Mouse (Mus musculus) embryo, embryonic 11 days (tissue): ENCODE measurements around the gene Slc27a1.

Experiments used
- DNase-seq: peaks from one replicate; pipeline ENCODE4 v3.0.0-alpha.2; 2015

The Slc27a1 gene

GRCm38 (mm10) chr8:71568387-71568937 is at the start of gene Slc27a1:
Gene Slc27a1, plus strand, starts transcription at chr8:71568882.
- no peak for DNase-seq

DNA sequence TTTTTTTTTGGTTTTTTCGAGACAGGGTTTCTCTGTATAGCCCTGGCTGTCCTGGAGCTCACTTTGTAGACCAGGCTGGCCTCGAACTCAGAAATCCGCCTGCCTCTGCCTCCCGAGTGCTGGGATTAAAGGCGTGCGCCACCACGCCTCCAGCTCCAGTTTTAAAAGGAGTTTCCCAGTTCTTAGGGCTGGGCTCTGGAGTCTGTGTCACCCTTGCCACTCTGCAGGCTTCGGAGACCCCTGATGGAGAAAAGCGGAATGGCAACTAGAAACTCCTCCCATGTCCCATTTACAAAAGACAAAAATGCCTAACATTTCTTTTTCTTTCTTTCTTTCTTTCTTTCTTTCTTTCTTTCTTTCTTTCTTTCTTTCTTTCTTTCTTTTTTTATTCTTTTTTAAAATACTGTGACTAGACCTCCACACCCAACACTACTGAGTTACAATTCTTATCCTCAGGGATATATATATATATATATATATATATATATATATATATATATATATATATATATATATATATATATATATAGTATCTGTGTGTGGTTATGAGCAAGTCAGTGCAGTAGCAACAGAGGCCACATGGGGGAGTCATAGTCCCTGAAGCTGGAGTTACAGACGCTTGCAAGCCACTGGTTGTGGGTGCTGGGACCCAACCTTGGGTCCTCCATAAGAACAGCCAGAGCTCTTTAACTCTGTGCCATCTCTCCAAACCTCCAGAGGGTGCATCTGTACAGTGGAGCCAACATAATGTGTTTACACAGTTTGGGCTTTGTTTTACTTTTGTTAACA is 49.5 kb upstream of the Slc27a1 start:
- peak; percentile 83 for DNase-seq

GRCm38 (mm10) chr8:71521634-71522033 is 47.0 kb upstream of the Slc27a1 start:
- DNase-seq: peak; percentile 95

DNA sequence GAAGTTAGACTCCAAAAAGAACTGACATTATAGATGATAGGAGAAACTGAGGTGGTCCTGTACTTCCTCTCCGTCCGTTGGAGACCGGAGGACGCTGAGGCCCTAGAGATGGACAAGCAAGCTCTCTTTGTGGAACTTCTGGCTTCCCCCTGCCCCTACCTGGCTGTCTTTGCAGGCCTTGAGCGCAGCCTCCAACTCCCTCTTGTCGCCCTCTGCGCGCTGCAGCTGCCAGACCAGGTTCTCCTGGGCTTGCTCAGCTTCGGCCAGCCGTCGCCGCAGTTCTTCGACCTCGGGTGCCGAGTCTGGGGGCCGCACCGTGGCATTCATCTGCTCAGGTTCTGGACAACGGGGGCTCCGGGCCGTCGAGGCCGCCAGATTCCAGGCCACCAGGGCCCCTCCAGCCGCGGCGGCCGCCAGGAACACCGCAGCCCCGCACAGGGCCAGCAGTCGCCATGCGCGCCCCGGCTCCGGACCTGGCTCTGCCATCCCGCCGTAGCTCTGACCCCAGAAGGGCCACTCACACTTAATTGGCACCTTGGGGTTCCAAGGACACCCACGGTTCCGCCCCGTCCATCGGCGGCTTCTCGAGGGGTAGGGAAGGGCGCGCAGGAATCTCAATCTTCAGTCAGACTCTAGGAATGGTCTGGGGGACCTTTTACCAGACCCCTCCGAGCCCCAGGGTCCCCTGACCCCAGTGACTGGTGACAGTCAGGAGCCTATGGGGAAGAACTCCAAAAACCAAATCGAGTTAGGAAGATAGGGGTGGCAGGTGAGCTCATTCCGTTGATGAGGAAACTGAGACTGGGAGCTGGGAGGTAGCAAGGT is 43.2 kb upstream of the Slc27a1 start, which contains the start of gene Ccdc194:
Ccdc194 (minus strand) TSS at position 486 of the 825 bp plus-strand sequence.
- DNase-seq: no peak

DNA sequence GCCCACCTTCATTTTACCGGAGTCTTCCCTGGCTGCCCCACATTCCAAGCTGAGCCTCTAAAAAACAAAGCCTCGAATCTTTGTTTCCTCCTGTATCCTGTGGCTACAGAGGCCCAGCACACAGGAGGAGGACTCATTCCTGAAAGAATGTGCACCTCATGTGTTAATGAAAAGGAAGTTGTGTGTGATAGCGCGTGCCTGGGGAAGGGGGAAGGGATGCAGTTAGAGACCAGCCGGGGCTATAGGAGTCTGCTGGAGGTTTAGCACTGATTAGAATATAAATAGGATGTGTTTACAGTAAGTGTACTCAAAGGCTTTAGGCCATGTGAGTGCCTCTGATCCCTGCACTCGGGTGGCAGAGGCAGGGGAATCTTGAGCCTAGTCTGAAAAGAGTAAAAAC is 42.4 kb upstream of the Slc27a1 start:
- peak; percentile 37 for DNase-seq

DNA sequence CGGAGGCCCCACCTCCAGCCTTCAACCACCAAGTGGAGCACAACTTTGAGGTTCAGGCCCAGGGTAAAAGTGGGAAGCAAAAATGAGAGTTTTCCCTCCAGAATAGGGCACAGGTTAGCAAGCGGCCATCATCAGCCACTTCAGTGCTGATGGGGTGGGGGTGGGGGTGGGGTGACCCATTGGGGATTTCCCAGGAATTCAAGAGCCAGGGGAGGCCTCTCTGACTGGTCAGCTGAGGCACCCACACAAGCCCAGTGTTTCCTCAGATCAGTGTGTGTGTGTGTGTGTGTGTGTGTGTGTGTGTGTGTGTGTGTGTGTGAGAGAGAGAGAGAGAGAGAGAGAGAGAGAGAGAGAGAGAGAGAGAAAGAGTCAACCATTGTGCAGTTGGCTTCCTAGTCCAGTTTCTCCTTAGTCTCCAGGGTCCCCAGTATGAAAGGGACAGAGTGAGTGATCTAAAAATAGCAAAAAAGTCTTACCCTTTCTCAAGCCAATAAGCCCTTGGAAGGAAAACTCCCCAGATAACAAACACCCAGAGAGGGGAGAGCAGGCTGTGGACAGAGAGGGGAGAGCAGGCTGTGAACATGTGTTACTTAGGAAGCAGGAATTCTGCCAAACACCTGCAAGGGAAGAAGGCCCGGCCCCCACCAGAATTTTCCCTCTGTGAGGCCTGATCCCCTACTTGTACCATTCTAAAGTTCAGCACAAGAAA is 41.4 kb upstream of the Slc27a1 start:
- DNase-seq: no peak

- no peak for DNase-seq
Measured at GRCm38 (mm10) chr8:71528362-71529073, 40.2 kb upstream of the Slc27a1 start.

GRCm38 (mm10) chr8:71530735-71531467 is 37.8 kb upstream of the Slc27a1 start:
- peak; percentile 55 for DNase-seq

GRCm38 (mm10) chr8:71534263-71534810 is 34.3 kb upstream of the Slc27a1 start:
- DNase-seq: no peak

GRCm38 (mm10) chr8:71535663-71536062 is 33.0 kb upstream of the Slc27a1 start:
- DNase-seq: no peak

GRCm38 (mm10) chr8:71537028-71537867 is 31.4 kb upstream of the Slc27a1 start, which contains the start of gene Bst2:
Gene Bst2, minus strand, starts transcription at chr8:71537456.
- DNase-seq: peak; percentile 92

GRCm38 (mm10) chr8:71542632-71543343 is 25.9 kb upstream of the Slc27a1 start, which contains the start of gene Mvb12a:
Gene Mvb12a, plus strand, starts transcription at chr8:71542922.
- peak; percentile 99 for DNase-seq

- DNase-seq: no peak
Measured at GRCm38 (mm10) chr8:71543755-71544154, 24.9 kb upstream of the Slc27a1 start.

- DNase-seq: no peak
Measured at GRCm38 (mm10) chr8:71545053-71545452, 23.6 kb upstream of the Slc27a1 start.

GRCm38 (mm10) chr8:71547590-71547989 is 21.1 kb upstream of the Slc27a1 start:
- DNase-seq: no peak

DNA sequence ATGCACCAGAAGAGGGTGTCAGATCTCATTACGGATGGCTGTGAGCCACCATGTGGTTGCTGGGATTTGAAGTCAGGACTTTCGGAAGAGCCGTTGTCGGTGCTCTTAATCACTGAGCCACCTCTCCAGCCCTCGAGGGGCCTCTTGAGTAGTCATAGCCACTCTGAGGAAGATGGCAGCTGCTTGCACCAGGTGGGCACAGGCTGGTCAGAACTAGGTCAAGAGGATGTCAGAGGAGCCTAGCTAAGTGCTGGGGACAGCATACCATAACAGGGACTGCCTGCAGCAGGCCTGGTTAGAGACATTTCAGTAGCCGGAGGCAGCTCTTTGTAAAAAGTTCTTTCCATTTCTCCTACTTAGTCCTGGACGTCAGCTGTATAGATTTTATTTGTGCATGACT is 17.9 kb upstream of the Slc27a1 start:
- no peak for DNase-seq

DNA sequence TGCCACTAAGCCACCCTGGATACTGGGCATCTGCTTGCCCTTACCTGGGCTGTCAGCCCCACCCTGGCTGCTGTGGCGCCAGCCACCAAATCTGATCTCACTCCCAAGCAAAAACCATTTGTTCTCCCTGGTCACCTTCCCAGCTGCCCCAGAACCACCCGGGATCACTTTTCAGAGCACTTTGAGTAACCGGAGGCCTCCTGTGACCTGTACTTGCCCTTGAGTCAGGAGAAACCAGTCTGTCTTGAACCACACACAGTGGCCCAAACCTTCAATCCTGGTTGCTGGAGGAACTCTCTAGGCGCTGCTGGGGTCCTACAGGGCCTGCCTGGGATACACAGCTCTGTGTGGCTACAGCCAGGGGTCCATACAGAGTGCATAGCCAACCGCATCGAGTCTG is 15.9 kb upstream of the Slc27a1 start:
- no peak for DNase-seq

- DNase-seq: no peak
Measured at GRCm38 (mm10) chr8:71554001-71554400, 14.7 kb upstream of the Slc27a1 start.

DNA sequence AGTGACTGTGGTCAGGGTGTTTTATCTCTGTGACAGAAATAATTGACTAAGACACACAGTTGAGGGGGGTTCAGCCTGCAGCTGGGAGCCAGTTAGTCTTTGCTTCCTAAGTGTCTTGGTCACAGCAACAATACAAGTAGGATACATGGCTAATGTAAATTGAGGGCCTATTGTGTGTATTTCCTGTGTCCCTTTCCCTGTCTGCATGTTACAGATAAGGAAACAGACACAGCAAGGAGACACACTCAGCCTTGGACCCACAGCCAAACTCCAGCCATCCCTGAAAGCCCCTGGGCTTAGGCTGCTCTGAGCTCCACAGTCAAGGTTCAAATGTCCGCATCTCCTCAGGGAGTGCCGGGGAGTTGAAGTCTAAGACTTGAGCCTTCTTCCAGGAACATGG is 14.0 kb upstream of the Slc27a1 start:
- no peak for DNase-seq
